Mouse (Mus musculus): Measurements from ENCODE around the gene Erlin1. TPM values are rescaled to one million over a fixed set of nuclear protein-coding genes. Genes with fewer than 3 reads are reported as not detected.

Gene Erlin1
- polyA plus RNA-seq (2015; fragmentation: Nextera tagmentation; extraction: Ambion mirVana): 39.3 and 39.8 TPM in 2 replicates

- no peaks in the 10 kb centered on the region for H3K9me3 ChIP-seq (ENCODE audit: control insufficient read depth, low read length)
- H3K27me3 ChIP-seq (ENCODE audit: control insufficient read depth, insufficient read depth, low read depth, low read length): no peaks in the 10 kb centered on the region
- peak within 1 kb of the TSS; percentile 65 for H3K27ac ChIP-seq (ENCODE audit: low read length)
- peak within 1 kb of the TSS; percentile 87 for H3K4me3 ChIP-seq (ENCODE audit: low read length)
- peak; percentile 94 for ATAC-seq (ENCODE audit: low read depth)
- peaks cover 14% of the 10 kb centered on the region for H3K4me1 ChIP-seq (replicated peaks; ENCODE audit: control insufficient read depth, insufficient read depth, low read length)
- under 1% methylated on average over 74 of the region's 75 CpGs for WGBS
- peak within 1 kb of the TSS; percentile 81 for H3K9ac ChIP-seq (ENCODE audit: low read length)
- peak within 1 kb of the TSS; percentile 67 for H3K4me2 ChIP-seq (ENCODE audit: low read depth, low read length)
- 0 out of 2 replicates have a peak, but pooled peaks cover 2% of the 10 kb centered on the region for H3K36me3 ChIP-seq (ENCODE audit: control insufficient read depth, insufficient read depth, low read length)
These were observed at the start of gene Erlin1 for GRCm38 (mm10) chr19:44069121-44069913. Erlin1 (minus strand) TSS chr19:44069785.

- H3K27ac ChIP-seq (ENCODE audit: low read length): no peak overlapping the region
- H3K9ac ChIP-seq (ENCODE audit: low read length): no peak overlapping the region
- H3K4me2 ChIP-seq (ENCODE audit: low read depth, low read length): no peak overlapping the region
- ATAC-seq (ENCODE audit: low read depth): no peak
- H3K36me3 ChIP-seq (ENCODE audit: control insufficient read depth, insufficient read depth, low read length): peaks cover 37% of the 10 kb centered on the region
- no peaks in the 10 kb centered on the region for H3K9me3 ChIP-seq (ENCODE audit: control insufficient read depth, low read length)
- H3K4me1 ChIP-seq (replicated peaks; ENCODE audit: control insufficient read depth, insufficient read depth, low read length): no peaks in the 10 kb centered on the region
- no peaks in the 10 kb centered on the region for H3K27me3 ChIP-seq (ENCODE audit: control insufficient read depth, insufficient read depth, low read depth, low read length)
- H3K4me3 ChIP-seq (ENCODE audit: low read length): no peak overlapping the region
These were observed 48.2 kb upstream of the Erlin1 start for GRCm38 (mm10) chr19:44117793-44118192.

GRCm38 (mm10) chr19:44111706-44112105 is 42.1 kb upstream of the Erlin1 start:
- 66% methylated on average over 7 of the region's 7 CpGs for WGBS
- no peak overlapping the region for H3K4me3 ChIP-seq (ENCODE audit: low read length)
- H3K36me3 ChIP-seq (ENCODE audit: control insufficient read depth, insufficient read depth, low read length): peaks cover 32% of the 10 kb centered on the region
- H3K27ac ChIP-seq (ENCODE audit: low read length): no peak overlapping the region
- no peak overlapping the region for H3K4me2 ChIP-seq (ENCODE audit: low read depth, low read length)
- H3K9ac ChIP-seq (ENCODE audit: low read length): no peak overlapping the region
- H3K27me3 ChIP-seq (ENCODE audit: control insufficient read depth, insufficient read depth, low read depth, low read length): no peaks in the 10 kb centered on the region
- H3K9me3 ChIP-seq (ENCODE audit: control insufficient read depth, low read length): no peaks in the 10 kb centered on the region
- H3K4me1 ChIP-seq (replicated peaks; ENCODE audit: control insufficient read depth, insufficient read depth, low read length): peaks cover 4% of the 10 kb centered on the region
- no peak for ATAC-seq (ENCODE audit: low read depth)

GRCm38 (mm10) chr19:44110356-44110755 is 40.8 kb upstream of the Erlin1 start:
- Histone ChIP-seq H3K36me3 (ENCODE audit: control insufficient read depth, insufficient read depth, low read length) (peaks cover 32% of the 10 kb centered on the region), H3K4me3 (ENCODE audit: low read length) (no peak overlapping the region), H3K9me3 (ENCODE audit: control insufficient read depth, low read length) (no peaks in the 10 kb centered on the region), H3K4me2 (ENCODE audit: low read depth, low read length) (no peak overlapping the region), H3K27me3 (ENCODE audit: control insufficient read depth, insufficient read depth, low read depth, low read length) (no peaks in the 10 kb centered on the region), H3K9ac (ENCODE audit: low read length) (no peak overlapping the region), H3K27ac (ENCODE audit: low read length) (no peak overlapping the region), H3K4me1 (replicated peaks; ENCODE audit: control insufficient read depth, insufficient read depth, low read length) (peaks cover 7% of the 10 kb centered on the region)
- 89% methylated on average over 9 of the region's 9 CpGs for WGBS
- no peak for ATAC-seq (ENCODE audit: low read depth)

- no peak for ATAC-seq (ENCODE audit: low read depth)
- Histone ChIP-seq H3K36me3 (ENCODE audit: control insufficient read depth, insufficient read depth, low read length) (peaks cover 26% of the 10 kb centered on the region), H3K9ac (ENCODE audit: low read length) (no peak overlapping the region), H3K27me3 (ENCODE audit: control insufficient read depth, insufficient read depth, low read depth, low read length) (no peaks in the 10 kb centered on the region), H3K4me1 (replicated peaks; ENCODE audit: control insufficient read depth, insufficient read depth, low read length) (peaks cover 7% of the 10 kb centered on the region), H3K4me3 (ENCODE audit: low read length) (no peak overlapping the region), H3K9me3 (ENCODE audit: control insufficient read depth, low read length) (no peaks in the 10 kb centered on the region), H3K27ac (ENCODE audit: low read length) (no peak overlapping the region), H3K4me2 (ENCODE audit: low read depth, low read length) (no peak overlapping the region)
These were observed 39.4 kb upstream of the Erlin1 start for GRCm38 (mm10) chr19:44108996-44109395.

- Histone ChIP-seq H3K27me3 (ENCODE audit: control insufficient read depth, insufficient read depth, low read depth, low read length) (no peaks in the 10 kb centered on the region), H3K4me3 (ENCODE audit: low read length) (peak overlapping the region; percentile 80), H3K4me2 (ENCODE audit: low read depth, low read length) (peak overlapping the region; percentile 86), H3K27ac (ENCODE audit: low read length) (peak overlapping the region; percentile 15), H3K36me3 (ENCODE audit: control insufficient read depth, insufficient read depth, low read length) (peaks cover 15% of the 10 kb centered on the region), H3K9ac (ENCODE audit: low read length) (peak overlapping the region; percentile 94), H3K9me3 (ENCODE audit: control insufficient read depth, low read length) (no peaks in the 10 kb centered on the region), H3K4me1 (replicated peaks; ENCODE audit: control insufficient read depth, insufficient read depth, low read length) (peaks cover 7% of the 10 kb centered on the region)
- 30% methylated on average over 22 of the region's 22 CpGs for WGBS
- ATAC-seq (ENCODE audit: low read depth): peak; percentile 10; the same call in 1 of the 2 replicates
These were observed 38.3 kb upstream of the Erlin1 start for GRCm38 (mm10) chr19:44107661-44108521.

GRCm38 (mm10) chr19:44106831-44107660 is 37.5 kb upstream of the Erlin1 start, which contains the start of gene Chuk:
Chuk (minus strand) TSS chr19:44107480.
- Histone ChIP-seq H3K27ac (ENCODE audit: low read length) (peak within 1 kb of the TSS; percentile 15), H3K9ac (ENCODE audit: low read length) (peak within 1 kb of the TSS; percentile 94), H3K27me3 (ENCODE audit: control insufficient read depth, insufficient read depth, low read depth, low read length) (no peaks in the 10 kb centered on the region), H3K4me2 (ENCODE audit: low read depth, low read length) (peak within 1 kb of the TSS; percentile 91), H3K36me3 (ENCODE audit: control insufficient read depth, insufficient read depth, low read length) (peaks cover 7% of the 10 kb centered on the region), H3K4me3 (ENCODE audit: low read length) (peak within 1 kb of the TSS; percentile 80), H3K4me1 (replicated peaks; ENCODE audit: control insufficient read depth, insufficient read depth, low read length) (peaks cover 7% of the 10 kb centered on the region), H3K9me3 (ENCODE audit: control insufficient read depth, low read length) (no peaks in the 10 kb centered on the region)
- under 1% methylated on average over 67 of the region's 67 CpGs for WGBS
- ATAC-seq (ENCODE audit: low read depth): peak; percentile 99

- no peak overlapping the region for H3K4me3 ChIP-seq (ENCODE audit: low read length)
- 88% methylated on average over 1 of the region's 1 CpGs for WGBS
- H3K9me3 ChIP-seq (ENCODE audit: control insufficient read depth, low read length): no peaks in the 10 kb centered on the region
These were observed 34.8 kb upstream of the Erlin1 start for GRCm38 (mm10) chr19:44104393-44104792.

More at GRCm38 (mm10) chr19:44104393-44104792, 34.8 kb upstream of the Erlin1 start:
- H3K9ac ChIP-seq (ENCODE audit: low read length): no peak overlapping the region
- no peaks in the 10 kb centered on the region for H3K27me3 ChIP-seq (ENCODE audit: control insufficient read depth, insufficient read depth, low read depth, low read length)
- no peak overlapping the region for H3K27ac ChIP-seq (ENCODE audit: low read length)
- H3K36me3 ChIP-seq (ENCODE audit: control insufficient read depth, insufficient read depth, low read length): no peaks in the 10 kb centered on the region; the same call in none of the 2 replicates
- no peak for ATAC-seq (ENCODE audit: low read depth)
- no peak overlapping the region for H3K4me2 ChIP-seq (ENCODE audit: low read depth, low read length)
- peaks cover 7% of the 10 kb centered on the region for H3K4me1 ChIP-seq (replicated peaks; ENCODE audit: control insufficient read depth, insufficient read depth, low read length)

Measured in lung, embryonic 16.5 days (tissue).